Mouse (Mus musculus) cerebellum, postnatal 10 days (tissue): ENCODE data around the gene A630023A22Rik.

Source experiments
- DNase-seq, 2 experiments: peaks; one replicate each; pipeline ENCODE4 v3.0.0; 2021; ENCODE audit warnings: mixed read lengths in 2 of 2

Gene A630023A22Rik

DNA sequence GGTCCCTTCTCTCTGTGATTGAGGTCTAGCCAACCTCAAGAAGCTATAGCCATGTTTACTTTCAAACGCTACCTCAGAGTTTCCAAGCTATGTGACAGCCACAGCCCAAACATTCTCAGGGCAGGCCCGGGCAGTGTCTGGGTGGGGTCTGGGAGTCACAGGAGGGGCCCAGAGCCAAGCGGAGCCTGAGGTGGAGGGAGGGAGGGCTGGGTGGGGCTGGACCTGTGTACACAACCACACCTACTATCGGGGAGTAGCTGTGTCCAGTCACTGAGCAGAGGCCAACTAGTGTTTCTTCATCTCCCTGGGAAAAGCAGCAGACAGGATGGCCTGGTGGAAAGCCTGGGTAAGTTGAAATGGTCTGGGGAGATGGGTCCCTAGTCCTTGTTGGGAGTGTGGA is 16.8 kb downstream of the A630023A22Rik start, which contains the start of gene Anxa8:
TSS of gene Anxa8 (plus strand) at position 251 of the 400 bp plus-strand sequence.
- DNase-seq = no peak

DNA sequence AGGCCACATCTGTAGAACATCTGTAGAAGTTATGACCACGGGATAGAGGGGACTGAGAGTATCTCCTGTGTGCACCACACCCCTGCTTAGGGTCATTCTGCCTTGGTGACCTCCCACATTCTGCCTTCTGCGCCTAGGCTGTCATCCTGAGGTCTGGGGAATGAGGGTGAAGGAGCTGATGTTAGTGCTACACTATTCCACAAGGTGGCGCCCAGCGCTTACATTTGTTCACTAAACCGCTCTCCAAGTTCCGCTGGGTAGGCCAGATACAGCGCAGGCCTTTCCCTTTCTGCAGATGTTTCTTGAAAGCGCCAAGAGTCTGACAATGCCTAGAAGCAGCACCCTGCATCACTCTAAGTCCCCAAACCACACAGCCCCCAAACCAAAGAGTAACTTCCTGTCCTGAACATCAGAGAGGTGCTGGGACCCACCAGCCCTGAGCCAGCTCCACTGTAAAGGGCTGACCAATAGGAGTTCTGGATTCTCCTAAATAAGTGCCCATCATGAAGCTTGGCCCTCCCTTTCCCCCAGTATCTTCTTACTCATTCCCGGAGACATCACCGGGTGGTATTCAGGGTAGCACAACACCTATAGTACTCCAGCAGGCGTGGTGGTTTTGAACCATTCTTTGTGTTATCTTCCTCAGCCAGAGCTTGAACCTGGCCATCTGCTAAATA is 22.1 kb downstream of the A630023A22Rik start:
- DNase-seq = peak; percentile 87 to 90

GRCm38 (mm10) chr14:34078293-34078692 is 24.3 kb downstream of the A630023A22Rik start:
- DNase-seq = no peak

GRCm38 (mm10) chr14:34077222-34077621 is 25.3 kb downstream of the A630023A22Rik start:
- no peak for DNase-seq

DNA sequence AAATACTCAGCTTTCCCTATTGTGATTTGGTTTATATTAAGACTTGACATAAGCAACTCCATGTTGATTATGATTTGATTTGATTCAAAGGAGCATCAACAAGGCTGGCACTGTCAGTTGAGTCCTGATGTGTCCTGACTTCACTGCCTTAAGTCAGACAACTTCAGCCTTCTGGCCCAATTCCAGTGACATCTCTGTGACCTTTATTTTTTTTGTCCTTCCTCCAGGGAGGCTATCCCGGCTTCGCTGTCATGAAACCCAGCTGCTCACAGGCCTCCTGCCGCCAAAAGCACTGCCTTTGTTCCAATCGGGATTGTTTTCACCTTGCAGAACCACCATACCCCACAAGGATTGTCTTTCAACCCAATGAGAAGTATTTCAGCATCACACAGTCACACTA is 27.2 kb downstream of the A630023A22Rik start:
- DNase-seq = no peak

DNA sequence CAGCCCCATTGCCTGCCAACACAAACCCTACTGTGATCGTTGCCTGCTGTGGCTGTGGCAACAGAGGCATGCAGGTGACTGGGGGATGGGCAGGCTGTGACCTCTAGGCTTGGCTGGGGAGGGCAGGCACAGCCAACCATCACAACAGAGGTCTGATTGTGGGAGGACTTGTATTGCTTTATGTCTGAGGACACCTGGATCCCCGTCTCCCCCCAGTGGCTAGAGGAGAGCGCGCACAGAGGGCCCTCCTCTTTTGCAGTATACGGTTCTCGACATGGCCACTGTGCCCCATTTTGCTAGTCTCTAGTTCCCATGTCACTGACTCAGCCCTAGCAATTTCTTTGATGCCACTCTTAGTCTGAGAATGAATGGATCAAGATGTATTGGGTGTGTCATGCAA is 30.9 kb downstream of the A630023A22Rik start:
- DNase-seq = peak; percentile 35 to 47

- DNase-seq = no peak
Observed at GRCm38 (mm10) chr14:34052516-34052915, 50.0 kb downstream of the A630023A22Rik start, which contains the start of gene Antxrl. Antxrl (plus strand) TSS chr14:34052707.

DNA sequence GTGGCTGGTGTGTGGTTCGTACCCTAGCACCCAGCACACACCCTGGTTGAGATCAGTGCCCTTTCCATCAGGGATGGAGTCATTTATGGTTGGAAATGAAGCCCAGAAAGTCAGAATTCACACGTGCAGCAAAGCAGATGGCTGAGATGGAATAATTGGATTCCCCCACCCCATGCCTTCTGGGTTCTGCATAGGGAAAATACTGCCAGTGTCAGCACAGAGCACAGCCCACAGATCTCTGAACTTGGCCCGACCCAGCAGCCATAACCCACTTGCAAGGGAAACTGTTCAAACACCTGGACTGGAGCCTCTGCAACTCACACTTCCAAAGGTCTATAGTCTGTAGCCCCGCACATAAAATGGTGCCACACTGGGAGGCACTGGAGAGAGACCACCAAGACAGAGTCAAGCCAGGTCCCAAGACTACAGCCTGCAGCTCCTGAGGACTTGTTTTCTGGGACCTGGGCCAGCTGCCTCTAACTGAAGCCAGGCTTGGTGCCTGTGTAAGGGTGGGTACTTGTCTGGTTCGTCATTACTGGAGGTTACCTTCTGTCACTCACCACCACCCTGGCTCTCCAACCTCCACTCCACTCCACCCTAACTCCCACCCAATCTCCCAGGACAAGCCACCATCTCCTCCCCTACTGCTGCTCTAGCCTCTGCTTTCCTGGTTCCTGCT is 52.3 kb downstream of the A630023A22Rik start:
- DNase-seq = peak; percentile 83 to 90

DNA sequence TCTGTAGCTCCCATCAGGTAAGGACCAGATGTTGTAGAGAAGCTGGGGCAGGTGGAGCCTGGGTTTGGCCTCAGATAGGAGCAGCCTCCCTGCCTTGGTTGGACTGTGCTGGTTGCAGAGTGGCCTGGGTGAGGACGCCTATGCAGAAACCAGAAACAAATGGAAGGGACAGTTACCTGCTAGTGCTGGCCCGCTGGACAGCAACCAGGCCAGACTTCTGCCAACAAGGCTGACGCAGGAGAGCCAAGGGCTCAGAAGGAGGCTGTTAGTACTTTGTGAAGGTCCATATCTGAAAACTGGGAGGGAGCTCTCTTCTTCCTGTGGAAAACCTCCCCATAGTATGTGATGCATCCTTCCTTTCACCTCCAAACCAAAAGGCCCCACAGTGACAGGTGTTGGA is 59.2 kb downstream of the A630023A22Rik start:
- peak; percentile 45 to 54 for DNase-seq

GRCm38 (mm10) chr14:34041241-34041640 is 61.3 kb downstream of the A630023A22Rik start:
- DNase-seq = peak; percentile 55 to 67

GRCm38 (mm10) chr14:34033841-34034610 is 68.5 kb downstream of the A630023A22Rik start:
- no peak for DNase-seq

GRCm38 (mm10) chr14:34026710-34027109 is 75.8 kb downstream of the A630023A22Rik start:
- DNase-seq = no peak

DNA sequence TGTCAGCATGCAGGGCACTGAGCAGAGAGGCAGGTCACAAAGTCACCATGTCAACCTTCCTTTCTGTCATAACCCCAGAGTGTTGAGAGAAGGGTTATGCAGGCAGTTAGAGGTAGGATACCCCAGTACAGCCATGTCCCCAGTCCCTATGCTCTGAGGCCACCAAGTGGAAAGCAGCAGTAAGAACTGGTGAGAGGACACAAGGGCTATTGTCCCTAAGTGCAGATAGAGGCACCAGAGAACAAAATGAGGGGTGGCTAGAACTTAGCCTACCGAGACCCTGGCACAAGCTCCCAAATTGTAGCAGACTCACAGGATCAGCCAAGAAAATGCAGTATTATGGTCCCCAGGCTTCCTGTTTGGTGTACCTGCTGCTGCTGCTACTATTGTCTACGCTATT is 85.6 kb downstream of the A630023A22Rik start:
- DNase-seq = no peak

- no peak for DNase-seq
Observed at GRCm38 (mm10) chr14:34016381-34016780, 86.2 kb downstream of the A630023A22Rik start, which contains the start of gene Gm5460. Gm5460 (plus strand) TSS chr14:34016758.

GRCm38 (mm10) chr14:34015063-34015462 is 87.5 kb downstream of the A630023A22Rik start, which contains the start of gene Gm30083:
Gm30083 (minus strand) TSS chr14:34015182.
- no peak for DNase-seq

DNA sequence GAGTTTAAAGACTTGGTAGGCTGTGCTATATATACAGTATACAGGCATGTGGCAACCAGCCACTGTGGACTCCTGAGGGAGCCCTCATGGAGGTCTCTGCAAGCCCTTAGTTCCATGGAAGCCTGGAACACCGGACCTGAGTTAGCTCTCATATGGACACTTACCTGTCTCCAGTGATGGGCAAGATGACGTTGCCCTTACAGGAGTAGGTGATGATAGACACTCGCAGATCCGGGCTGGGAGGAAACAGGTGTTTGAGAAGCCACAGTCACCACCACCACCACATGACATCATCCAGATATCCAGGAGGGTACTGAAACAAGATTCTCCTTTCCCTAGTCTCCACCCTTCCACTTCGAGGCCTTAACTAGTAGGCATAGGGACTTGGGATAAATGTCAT is 100.2 kb downstream of the A630023A22Rik start:
- no peak for DNase-seq

DNA sequence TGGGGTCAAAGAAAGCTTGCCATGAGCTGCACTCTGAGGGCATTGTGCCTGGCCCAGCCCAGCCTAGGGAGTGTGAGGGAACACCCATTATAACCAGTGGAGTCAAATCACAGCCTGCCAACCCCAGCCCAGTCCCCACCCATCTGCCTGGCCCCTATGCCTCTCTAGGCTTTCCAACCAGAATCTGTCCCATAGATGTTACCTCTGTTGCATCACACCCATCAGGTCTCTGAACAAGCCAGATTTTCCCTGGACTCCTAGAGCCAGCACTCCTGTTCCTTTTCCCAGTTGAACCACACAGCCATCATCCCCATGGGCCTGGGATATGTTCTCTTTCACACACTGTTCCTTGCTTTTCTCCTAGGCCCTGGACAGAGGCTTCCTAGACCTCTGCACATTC is 101.1 kb downstream of the A630023A22Rik start:
- no peak for DNase-seq
